16 mouse cellular contexts compared by ENCODE assay signal in the genomic region with DNA sequence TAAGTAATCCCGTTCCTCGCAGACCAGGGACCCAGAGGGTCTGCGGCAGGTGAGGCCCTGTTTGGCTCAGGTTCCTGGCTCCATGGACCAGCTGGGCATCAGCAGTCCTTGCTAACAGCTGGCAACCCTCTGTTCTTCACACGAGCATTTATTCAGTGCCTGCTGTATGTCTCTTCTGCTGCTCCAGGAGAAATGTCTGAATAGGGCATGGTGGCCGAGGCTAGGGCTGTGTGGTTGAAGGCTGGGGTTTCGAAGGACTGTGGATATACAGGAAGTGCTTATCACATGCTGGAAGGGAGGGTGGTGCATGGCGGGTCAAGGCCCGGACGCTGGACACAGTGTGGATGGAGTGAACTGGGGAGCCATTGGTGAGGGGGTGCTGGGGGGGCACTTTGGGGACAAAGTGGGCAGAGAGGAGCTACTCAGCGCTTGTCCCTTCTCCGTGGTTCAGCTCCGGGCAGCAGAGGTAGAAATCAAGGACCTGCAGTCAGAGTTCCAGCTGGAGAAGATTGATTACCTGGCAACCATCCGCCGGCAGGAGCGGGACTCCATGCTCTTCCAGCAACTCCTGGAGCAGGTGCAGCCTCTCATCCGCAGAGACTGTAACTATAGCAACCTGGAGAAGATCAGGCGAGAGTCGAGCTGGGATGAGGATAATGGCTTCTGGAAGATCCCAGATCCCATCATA. TPM values are rescaled to one million over a fixed set of nuclear protein-coding genes. Genes with fewer than 3 reads are reported as not detected.
DNase-seq lines count a peak whose midpoint lies in the region; ATAC-seq lines count a peak whose summit lies in the region.
"Had no signal": no experiment of that assay in that cellular context is flagged by ENCODE, and none has a peak within 500 bp of the region (broad histone marks: within the 10 kb centered on the region; RNA-seq: fewer than 3 reads in every experiment).

No protein-coding gene starts in this region.

- no peak overlapping the region for H3K4me2 ChIP-seq in forebrain, embryonic 12.5 days
- H3K4me2 ChIP-seq in forebrain, embryonic 11.5 days (ENCODE audit: low read depth, low read length, severe bottlenecking) = no peak overlapping the region
- no peak overlapping the region for H3K4me2 ChIP-seq in forebrain, embryonic 16.5 days (ENCODE audit: low read length)
- H3K4me2 ChIP-seq in midbrain, embryonic 13.5 days (replicated peaks) = no peak overlapping the region
- H3K4me2 ChIP-seq: liver, embryonic 11.5 days had no signal

- H3K4me1 ChIP-seq in forebrain, embryonic 12.5 days = no peaks in the 10 kb centered on the region; the same call in 1 of the 2 replicates
- H3K4me1 ChIP-seq in forebrain, embryonic 11.5 days (replicated peaks; ENCODE audit: control insufficient read depth, insufficient read depth, low read length) = no peaks in the 10 kb centered on the region
- peaks cover 9% of the 10 kb centered on the region for H3K4me1 ChIP-seq in forebrain, embryonic 16.5 days (replicated peaks; ENCODE audit: control insufficient read depth, insufficient read depth, low read length)
- no peaks in the 10 kb centered on the region for H3K4me1 ChIP-seq in midbrain, embryonic 13.5 days (replicated peaks)

- ATAC-seq in forebrain, embryonic 12.5 days (ENCODE audit: low FRiP score) = no peak
- ATAC-seq in forebrain, embryonic 11.5 days (replicated peaks; ENCODE audit: low FRiP score) = no peak
- ATAC-seq in forebrain, embryonic 16.5 days = peak; percentile 72; the same call in 1 of the 2 replicates
- peak; percentile 82 for ATAC-seq in midbrain, embryonic 13.5 days

- H3K27ac ChIP-seq in forebrain, embryonic 12.5 days = peak overlapping the region; percentile 71
- H3K27ac ChIP-seq in forebrain, embryonic 11.5 days (ENCODE audit: low read depth, low read length) = no peak overlapping the region
- H3K27ac ChIP-seq in forebrain, embryonic 16.5 days (ENCODE audit: low read length) = peak overlapping the region; percentile 69; the same call in 1 of the 2 replicates
- peak overlapping the region; percentile 64 for H3K27ac ChIP-seq in midbrain, embryonic 13.5 days

- intact Hi-C loops in left cerebral cortex, postnatal 10 days (cut with DNase I) = no loop called here

- 0 out of 2 replicates have a peak, but pooled peaks cover 3% of the 10 kb centered on the region for H3K27me3 ChIP-seq in forebrain, embryonic 12.5 days
- H3K27me3 ChIP-seq in forebrain, embryonic 11.5 days (ENCODE audit: control insufficient read depth, insufficient read depth, low read length) = no peaks in the 10 kb centered on the region
- no peaks in the 10 kb centered on the region for H3K27me3 ChIP-seq in forebrain, embryonic 16.5 days (replicated peaks; ENCODE audit: control insufficient read depth, insufficient read depth, low read length)
- no peaks in the 10 kb centered on the region for H3K27me3 ChIP-seq in midbrain, embryonic 13.5 days

- H3K9ac ChIP-seq in forebrain, embryonic 12.5 days = no peak overlapping the region
- H3K9ac ChIP-seq in forebrain, embryonic 11.5 days (ENCODE audit: low read length) = no peak overlapping the region
- no peak overlapping the region for H3K9ac ChIP-seq in forebrain, embryonic 16.5 days (replicated peaks; ENCODE audit: low read depth, low read length)
- no peak overlapping the region for H3K9ac ChIP-seq in midbrain, embryonic 13.5 days (replicated peaks)

- WGBS in forebrain, embryonic 12.5 days = 73% methylated on average over 18 of the region's 18 CpGs
- WGBS in forebrain, embryonic 11.5 days = 84% methylated on average over 18 of the region's 18 CpGs
- WGBS in forebrain, embryonic 16.5 days = 65% methylated on average over 18 of the region's 18 CpGs
- WGBS in midbrain, embryonic 13.5 days = 72% methylated on average over 18 of the region's 18 CpGs

- no peaks in the 10 kb centered on the region for H3K36me3 ChIP-seq in forebrain, embryonic 12.5 days (replicated peaks)
- no peaks in the 10 kb centered on the region for H3K36me3 ChIP-seq in forebrain, embryonic 11.5 days (ENCODE audit: control insufficient read depth, insufficient read depth, low read length)
- H3K36me3 ChIP-seq in forebrain, embryonic 16.5 days (ENCODE audit: control insufficient read depth, insufficient read depth) = no peaks in the 10 kb centered on the region
- no peaks in the 10 kb centered on the region for H3K36me3 ChIP-seq in midbrain, embryonic 13.5 days

- H3K4me3 ChIP-seq in forebrain, embryonic 12.5 days (replicated peaks) = no peak overlapping the region
- no peak overlapping the region for H3K4me3 ChIP-seq in forebrain, embryonic 11.5 days (ENCODE audit: low read depth, low read length)
- no peak overlapping the region for H3K4me3 ChIP-seq in forebrain, embryonic 16.5 days (replicated peaks; ENCODE audit: low read length)
- no peak overlapping the region for H3K4me3 ChIP-seq in midbrain, embryonic 13.5 days (replicated peaks)
- H3K4me3 ChIP-seq: myocyte had no signal

- no peaks in the 10 kb centered on the region for H3K9me3 ChIP-seq in forebrain, embryonic 12.5 days
- H3K9me3 ChIP-seq in forebrain, embryonic 11.5 days (ENCODE audit: control insufficient read depth, low read length) = no peaks in the 10 kb centered on the region
- no peaks in the 10 kb centered on the region for H3K9me3 ChIP-seq in forebrain, embryonic 16.5 days (ENCODE audit: control insufficient read depth, low read length)
- H3K9me3 ChIP-seq in midbrain, embryonic 13.5 days = no peaks in the 10 kb centered on the region

- no peak for DNase-seq in forebrain, embryonic 11.5 days (ENCODE audit: low spot score)
- DNase-seq in MN1 (ENCODE audit: low spot score) = peak; percentile 83
- DNase-seq in left cerebral cortex, postnatal 10 days (ENCODE audit: extremely low spot score in 1 of 2, low spot score in 2 of 2) = no peak
- DNase-seq in thymus, postnatal 36 days = no peak
- DNase-seq in adrenal gland, postnatal 4 days (ENCODE audit: low spot score in 2 of 2) = no peak
- DNase-seq: adrenal gland, postnatal 14 days; cerebellum, adult 2 months; embryo, embryonic 11 days; kidney, adult 2 months; lung, postnatal 14 days; thymus, postnatal 4 days had no signal

RNA-seq across cellular contexts. Expression of gene Ddost, which starts 11.1 kb away (rescaled TPM):
- 193 and 209 TPM in 2 replicates for polyA plus RNA-seq in forebrain, embryonic 12.5 days (2016; fragmentation: Nextera tagmentation; extraction: Ambion mirVana)
- polyA plus RNA-seq in forebrain, embryonic 11.5 days (2014; fragmentation: Nextera tagmentation; extraction: Ambion mirVana) = 200 and 227 TPM in 2 replicates
- 184 and 190 TPM in 2 replicates for polyA plus RNA-seq in forebrain, embryonic 16.5 days (2015; fragmentation: Nextera tagmentation; extraction: Ambion mirVana)
- 192 and 200 TPM in 2 replicates for polyA plus RNA-seq in midbrain, embryonic 13.5 days (2015; fragmentation: Nextera tagmentation; extraction: Ambion mirVana)
- total RNA-seq in left cerebral cortex, postnatal 10 days (2021) = 100 to 1,000 TPM; 112 to 114 TPM
- total RNA-seq in adrenal gland, postnatal 4 days (2021) = 100 to 1,000 TPM; 165 to 169 TPM

RNA-seq across cellular contexts. Expression of gene Pink1, which starts 32.7 kb away (rescaled TPM):
- polyA plus RNA-seq in forebrain, embryonic 12.5 days (2016; fragmentation: Nextera tagmentation; extraction: Ambion mirVana) = 53.9 and 57.0 TPM in 2 replicates
- polyA plus RNA-seq in forebrain, embryonic 11.5 days (2014; fragmentation: Nextera tagmentation; extraction: Ambion mirVana) = 19.4 and 21.5 TPM in 2 replicates
- polyA plus RNA-seq in forebrain, embryonic 16.5 days (2015; fragmentation: Nextera tagmentation; extraction: Ambion mirVana) = 91.0 and 92.8 TPM in 2 replicates
- 79.8 and 89.2 TPM in 2 replicates for polyA plus RNA-seq in midbrain, embryonic 13.5 days (2015; fragmentation: Nextera tagmentation; extraction: Ambion mirVana)
- total RNA-seq in left cerebral cortex, postnatal 10 days (2021) = 100 to 1,000 TPM; 148 to 152 TPM
- 100 to 1,000 TPM; 153 to 158 TPM for total RNA-seq in adrenal gland, postnatal 4 days (2021)

RNA-seq across cellular contexts. Expression of gene Kif17, which starts 43.2 kb away (rescaled TPM):
- polyA plus RNA-seq in forebrain, embryonic 12.5 days (2016; fragmentation: Nextera tagmentation; extraction: Ambion mirVana) = 0.40 and 0.45 TPM in 2 replicates
- 0.24 TPM in 1 of 2 replicates, not detected in the other for polyA plus RNA-seq in forebrain, embryonic 11.5 days (2014; fragmentation: Nextera tagmentation; extraction: Ambion mirVana)
- polyA plus RNA-seq in forebrain, embryonic 16.5 days (2015; fragmentation: Nextera tagmentation; extraction: Ambion mirVana) = 0.98 and 2.2 TPM in 2 replicates
- polyA plus RNA-seq in midbrain, embryonic 13.5 days (2015; fragmentation: Nextera tagmentation; extraction: Ambion mirVana) = 1.4 and 1.5 TPM in 2 replicates
- total RNA-seq in left cerebral cortex, postnatal 10 days (2021) = 10 to 100 TPM; 15.1 to 15.4 TPM
- total RNA-seq in adrenal gland, postnatal 4 days (2021) = 1 to 10 TPM; 5.6 to 6.7 TPM

RNA-seq across cellular contexts. Expression of gene Sh2d5, which starts 43.2 kb away (rescaled TPM):
- 1.3 and 1.6 TPM in 2 replicates for polyA plus RNA-seq in forebrain, embryonic 12.5 days (2016; fragmentation: Nextera tagmentation; extraction: Ambion mirVana)
- polyA plus RNA-seq in forebrain, embryonic 11.5 days (2014; fragmentation: Nextera tagmentation; extraction: Ambion mirVana) = 0.37 and 0.63 TPM in 2 replicates
- 6.1 and 9.8 TPM in 2 replicates for polyA plus RNA-seq in forebrain, embryonic 16.5 days (2015; fragmentation: Nextera tagmentation; extraction: Ambion mirVana)
- polyA plus RNA-seq in midbrain, embryonic 13.5 days (2015; fragmentation: Nextera tagmentation; extraction: Ambion mirVana) = 7.0 and 8.5 TPM in 2 replicates
- 10 to 100 TPM; 21.1 to 22.0 TPM for total RNA-seq in left cerebral cortex, postnatal 10 days (2021)
- total RNA-seq in adrenal gland, postnatal 4 days (2021) = 1 to 10 TPM; 3.7 to 4.5 TPM

Comparison
In these comparisons a context has a peak if more than half of its experiments do, and no peak if none do; other contexts are left out.
1. ATAC-seq: peak in forebrain, embryonic 16.5 days (single experiment) and midbrain, embryonic 13.5 days (single experiment); none in forebrain, embryonic 12.5 days (single experiment) and forebrain, embryonic 11.5 days (single experiment).